Mouse (Mus musculus): ENCODE measurements around the gene Atp5j. TPM values are rescaled to one million over a fixed set of nuclear protein-coding genes. Genes with fewer than 3 reads are reported as not detected.

The Atp5j gene
- total and polyA plus RNA-seq, 2 experiments from 2014 or later = 405 to 3,491 TPM

DNA sequence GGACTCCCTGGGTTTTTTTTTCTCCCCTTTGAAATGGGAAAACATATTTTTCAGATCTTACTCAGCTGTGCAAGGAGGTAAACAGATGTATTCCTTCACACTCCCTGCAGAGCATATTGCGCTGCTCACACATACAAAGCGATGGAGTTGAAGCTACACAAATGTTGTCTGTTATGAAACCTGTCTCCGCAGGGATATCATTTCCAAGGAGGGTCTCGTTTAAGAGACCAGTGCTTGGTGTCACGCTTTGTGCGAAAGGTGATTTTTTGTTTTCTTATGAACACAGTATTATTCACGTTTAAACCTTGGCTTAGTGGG, 40.3 kb upstream of the Atp5j start:
- DNase-seq (ENCODE audit: low spot score) (no peak), ATAC-seq (ENCODE audit: insufficient read depth, low read depth) (no peak)
- no peak overlapping the region for H3K4me3 ChIP-seq (ENCODE audit: low read depth, low read length)
- no peak overlapping the region for H3K27ac ChIP-seq (ENCODE audit: low read depth)
- H3K4me1 ChIP-seq (ENCODE audit: control insufficient read depth, insufficient read depth) = no peaks in the 10 kb centered on the region
- 77% methylated on average over 7 of the region's 7 CpGs for WGBS
- no peaks in the 10 kb centered on the region for H3K27me3 ChIP-seq (ENCODE audit: control insufficient read depth, insufficient read depth, low read length)
- no peak overlapping the region for H3K4me2 ChIP-seq (ENCODE audit: low read depth, low read length)
- no peaks in the 10 kb centered on the region for H3K9me3 ChIP-seq (replicated peaks; ENCODE audit: control insufficient read depth, low read length)
- H3K36me3 ChIP-seq (replicated peaks; ENCODE audit: control insufficient read depth, insufficient read depth, low read length) = no peaks in the 10 kb centered on the region
- TF ChIP-seq CTCF (IDR thresholded peaks at IDR 0.05; ENCODE audit: low read depth) (no peak), EP300 (IDR thresholded peaks at IDR 0.05; ENCODE audit: low read depth) (no peak)
- H3K9ac ChIP-seq (replicated peaks; ENCODE audit: low read depth, low read length) = no peak overlapping the region

DNA sequence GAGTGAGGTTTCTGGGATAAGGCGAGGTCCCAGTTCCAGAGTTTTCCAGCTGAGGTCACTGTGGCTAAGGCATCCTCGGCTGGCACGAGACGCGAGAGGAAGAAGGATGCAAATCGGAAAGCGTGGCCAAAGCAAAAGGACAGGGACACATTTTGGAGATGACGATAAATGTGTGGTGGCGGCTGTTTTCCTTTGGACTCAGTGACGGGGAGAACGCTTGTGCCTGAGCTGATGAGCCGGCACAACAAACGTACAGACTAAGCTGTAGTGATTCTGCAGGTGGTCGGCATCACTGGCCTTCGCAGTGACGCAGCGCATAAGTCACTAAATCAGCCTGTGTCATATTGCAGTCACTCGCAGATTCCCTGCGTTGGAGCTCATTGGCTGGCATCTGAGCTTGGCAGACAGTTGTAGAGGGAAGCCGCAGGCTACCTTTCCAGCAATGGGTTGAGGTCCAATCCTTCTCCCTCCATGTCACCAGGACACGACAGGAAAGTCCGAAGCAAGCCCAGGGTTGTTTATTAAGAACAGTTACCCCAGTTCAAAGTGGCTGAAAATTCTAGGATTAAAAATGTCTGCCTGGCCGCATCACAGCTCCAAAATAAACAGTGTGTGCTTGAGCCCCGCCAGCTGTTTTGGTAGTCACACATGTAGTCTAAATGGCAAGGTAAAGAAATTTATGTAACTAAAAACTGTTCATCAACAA, 39.7 kb upstream of the Atp5j start:
- DNase-seq (ENCODE audit: low spot score) = no peak
- WGBS = 67% methylated on average over 24 of the region's 24 CpGs
- Histone ChIP-seq H3K9ac (replicated peaks; ENCODE audit: low read depth, low read length) (no peak overlapping the region), H3K27me3 (ENCODE audit: control insufficient read depth, insufficient read depth, low read length) (no peaks in the 10 kb centered on the region), H3K4me2 (ENCODE audit: low read depth, low read length) (peak overlapping the region; percentile 14; the same call in 1 of the 2 replicates), H3K4me1 (ENCODE audit: control insufficient read depth, insufficient read depth) (no peaks in the 10 kb centered on the region), H3K9me3 (replicated peaks; ENCODE audit: control insufficient read depth, low read length) (no peaks in the 10 kb centered on the region), H3K4me3 (ENCODE audit: low read depth, low read length) (no peak overlapping the region), H3K36me3 (replicated peaks; ENCODE audit: control insufficient read depth, insufficient read depth, low read length) (no peaks in the 10 kb centered on the region), H3K27ac (ENCODE audit: low read depth) (no peak overlapping the region)
- ATAC-seq (ENCODE audit: insufficient read depth, low read depth) = no peak
- no peak for TF ChIP-seq EP300 (IDR thresholded peaks at IDR 0.05; ENCODE audit: low read depth)
- peak; percentile 25 for TF ChIP-seq CTCF (IDR thresholded peaks at IDR 0.05; ENCODE audit: low read depth)

DNA sequence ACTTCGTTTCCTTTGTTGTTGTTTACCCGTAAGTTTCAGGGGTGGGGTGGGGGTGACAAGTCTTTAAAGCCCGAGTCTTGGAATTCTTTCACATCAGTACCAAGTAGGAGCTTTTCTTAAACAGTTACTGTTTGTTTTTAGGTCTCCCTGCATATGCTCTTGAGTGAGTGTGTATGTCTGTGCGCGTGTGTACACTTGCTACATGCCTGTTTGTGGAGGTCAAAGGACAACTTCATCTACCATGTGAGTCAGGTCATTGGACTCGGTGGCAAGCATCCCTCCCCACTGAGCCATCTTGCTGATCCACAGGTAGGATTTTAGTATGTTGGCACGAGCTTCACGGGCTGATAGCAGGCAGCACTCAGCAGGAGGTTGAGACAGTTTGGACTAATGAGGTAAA, 38.4 kb upstream of the Atp5j start:
- Histone ChIP-seq H3K36me3 (replicated peaks; ENCODE audit: control insufficient read depth, insufficient read depth, low read length) (no peaks in the 10 kb centered on the region), H3K4me3 (ENCODE audit: low read depth, low read length) (no peak overlapping the region), H3K4me2 (ENCODE audit: low read depth, low read length) (no peak overlapping the region), H3K27me3 (ENCODE audit: control insufficient read depth, insufficient read depth, low read length) (no peaks in the 10 kb centered on the region), H3K4me1 (ENCODE audit: control insufficient read depth, insufficient read depth) (no peaks in the 10 kb centered on the region), H3K9me3 (replicated peaks; ENCODE audit: control insufficient read depth, low read length) (no peaks in the 10 kb centered on the region), H3K9ac (replicated peaks; ENCODE audit: low read depth, low read length) (no peak overlapping the region), H3K27ac (ENCODE audit: low read depth) (no peak overlapping the region)
- TF ChIP-seq CTCF (IDR thresholded peaks at IDR 0.05; ENCODE audit: low read depth) = no peak
- no peak for TF ChIP-seq EP300 (IDR thresholded peaks at IDR 0.05; ENCODE audit: low read depth)
- 80% methylated on average over 8 of the region's 8 CpGs for WGBS
- no peak for DNase-seq (ENCODE audit: low spot score)
- ATAC-seq (ENCODE audit: insufficient read depth, low read depth) = no peak

DNA sequence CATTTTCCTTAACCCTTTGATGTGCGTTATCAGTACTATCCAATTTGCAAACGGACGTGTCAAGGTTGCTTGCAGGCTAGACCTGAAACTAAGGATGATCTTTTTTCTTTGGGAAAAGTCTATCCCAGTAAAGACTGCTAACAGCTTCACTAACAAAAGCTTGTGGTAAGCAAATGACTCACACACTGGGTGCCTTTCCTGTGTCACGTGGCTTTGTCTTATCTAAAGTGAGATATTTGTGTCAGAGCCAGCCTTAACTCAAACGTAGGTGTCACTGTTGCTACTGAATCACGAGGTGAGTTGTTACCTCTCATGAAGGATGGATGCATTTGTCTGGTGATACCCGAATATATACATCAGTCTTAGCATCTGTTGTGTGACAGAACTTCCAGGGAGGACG, 29.2 kb upstream of the Atp5j start:
- H3K4me2 ChIP-seq (ENCODE audit: low read depth, low read length) = no peak overlapping the region
- H3K9me3 ChIP-seq (replicated peaks; ENCODE audit: control insufficient read depth, low read length) = no peaks in the 10 kb centered on the region
- ATAC-seq (ENCODE audit: insufficient read depth, low read depth) (no peak), DNase-seq (ENCODE audit: low spot score) (no peak)
- 67% methylated on average over 8 of the region's 8 CpGs for WGBS
- H3K36me3 ChIP-seq (replicated peaks; ENCODE audit: control insufficient read depth, insufficient read depth, low read length) = peaks cover 33% of the 10 kb centered on the region
- H3K27ac ChIP-seq (ENCODE audit: low read depth) = no peak overlapping the region
- H3K4me3 ChIP-seq (ENCODE audit: low read depth, low read length) = no peak overlapping the region
- H3K4me1 ChIP-seq (ENCODE audit: control insufficient read depth, insufficient read depth) = no peaks in the 10 kb centered on the region
- H3K27me3 ChIP-seq (ENCODE audit: control insufficient read depth, insufficient read depth, low read length) = no peaks in the 10 kb centered on the region
- no peak for TF ChIP-seq EP300 (IDR thresholded peaks at IDR 0.05; ENCODE audit: low read depth)
- no peak for TF ChIP-seq CTCF (IDR thresholded peaks at IDR 0.05; ENCODE audit: low read depth)
- H3K9ac ChIP-seq (replicated peaks; ENCODE audit: low read depth, low read length) = no peak overlapping the region

DNA sequence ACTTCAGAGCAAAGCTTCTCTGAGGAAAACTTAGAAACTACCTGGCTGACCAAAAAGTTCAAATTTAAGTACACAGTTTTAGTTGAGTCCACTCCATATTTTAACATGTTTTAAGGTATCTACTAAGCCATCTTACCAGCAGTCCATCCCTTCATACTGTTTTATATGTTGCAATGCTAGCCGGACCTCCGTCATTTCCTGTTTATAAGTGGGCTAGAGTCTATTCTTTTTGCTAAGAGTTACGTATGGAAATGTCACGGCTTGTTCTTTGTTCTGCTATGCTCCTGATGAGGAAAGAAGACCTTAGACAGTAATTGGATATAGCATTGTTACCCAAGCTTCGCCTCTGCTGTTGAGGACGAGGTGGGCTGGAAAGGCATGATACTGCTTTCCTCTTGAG, 18.1 kb upstream of the Atp5j start:
- H3K4me1 ChIP-seq (ENCODE audit: control insufficient read depth, insufficient read depth) = no peaks in the 10 kb centered on the region
- no peak overlapping the region for H3K27ac ChIP-seq (ENCODE audit: low read depth)
- TF ChIP-seq CTCF (IDR thresholded peaks at IDR 0.05; ENCODE audit: low read depth) = no peak
- TF ChIP-seq EP300 (IDR thresholded peaks at IDR 0.05; ENCODE audit: low read depth) = no peak
- H3K27me3 ChIP-seq (ENCODE audit: control insufficient read depth, insufficient read depth, low read length) = no peaks in the 10 kb centered on the region
- WGBS = 92% methylated on average over 6 of the region's 6 CpGs
- H3K36me3 ChIP-seq (replicated peaks; ENCODE audit: control insufficient read depth, insufficient read depth, low read length) = peaks cover 83% of the 10 kb centered on the region
- DNase-seq (ENCODE audit: low spot score) (no peak), ATAC-seq (ENCODE audit: insufficient read depth, low read depth) (no peak)
- H3K9me3 ChIP-seq (replicated peaks; ENCODE audit: control insufficient read depth, low read length) = no peaks in the 10 kb centered on the region
- H3K4me2 ChIP-seq (ENCODE audit: low read depth, low read length) = no peak overlapping the region
- H3K4me3 ChIP-seq (ENCODE audit: low read depth, low read length) = no peak overlapping the region
- H3K9ac ChIP-seq (replicated peaks; ENCODE audit: low read depth, low read length) = no peak overlapping the region

DNA sequence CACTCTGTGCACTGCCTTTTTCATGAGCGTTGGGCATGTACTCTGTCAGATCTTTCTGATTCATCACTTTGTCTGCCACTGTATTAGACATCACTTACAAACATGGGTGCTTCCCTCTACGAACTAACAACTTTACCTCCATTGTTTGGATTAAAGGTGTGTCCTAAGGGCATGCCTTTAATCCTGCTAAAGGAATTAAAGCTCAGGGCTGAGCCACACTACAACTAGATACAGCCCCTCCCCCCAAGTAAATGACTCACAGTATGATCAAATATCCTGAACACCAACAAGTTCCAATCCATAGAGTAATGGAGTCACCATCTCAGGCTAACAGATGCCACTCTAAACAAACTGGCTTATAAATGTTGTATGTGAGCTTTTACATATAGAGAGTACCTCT, 3.2 kb upstream of the Atp5j start:
- no peaks in the 10 kb centered on the region for H3K9me3 ChIP-seq (replicated peaks; ENCODE audit: control insufficient read depth, low read length)
- 88% methylated on average over 2 of the region's 2 CpGs for WGBS
- ATAC-seq (ENCODE audit: insufficient read depth, low read depth) (no peak), DNase-seq (ENCODE audit: low spot score) (no peak)
- no peak overlapping the region for H3K9ac ChIP-seq (replicated peaks; ENCODE audit: low read depth, low read length)
- no peak overlapping the region for H3K4me2 ChIP-seq (ENCODE audit: low read depth, low read length)
- H3K4me3 ChIP-seq (ENCODE audit: low read depth, low read length) = no peak overlapping the region
- H3K36me3 ChIP-seq (replicated peaks; ENCODE audit: control insufficient read depth, insufficient read depth, low read length) = peaks cover 30% of the 10 kb centered on the region
- H3K27me3 ChIP-seq (ENCODE audit: control insufficient read depth, insufficient read depth, low read length) = no peaks in the 10 kb centered on the region
- TF ChIP-seq CTCF (IDR thresholded peaks at IDR 0.05; ENCODE audit: low read depth) (no peak), EP300 (IDR thresholded peaks at IDR 0.05; ENCODE audit: low read depth) (no peak)
- H3K27ac ChIP-seq (ENCODE audit: low read depth) = no peak overlapping the region
- peaks cover 10% of the 10 kb centered on the region; the same call in 1 of the 2 replicates for H3K4me1 ChIP-seq (ENCODE audit: control insufficient read depth, insufficient read depth)
